Mouse (Mus musculus) stomach, postnatal 0 days (tissue): ENCODE data around the gene Chrna1. TPM values are rescaled to one million over a fixed set of nuclear protein-coding genes. Genes with fewer than 3 reads are reported as not detected.

Experiments used
- ATAC-seq: fragments of 200-750 bp; cut with Nextera tagmentation; 2 replicates; pipeline ENCODE4 v1.8.0; 2017; ENCODE audit not compliant: low FRiP score, low TSS enrichment
- DNase-seq: peaks from one replicate; pipeline ENCODE4 v3.0.0-alpha.2; 2016; ENCODE audit warnings: low spot score
- H3K27ac ChIP-seq: fragments of 300-500 bp; sonication (generic); replicated peaks from 2 replicates; pipeline ENCODE4 v1.5.1; 2014; ENCODE audit warnings: mild to moderate bottlenecking, control low read depth
- H3K27me3 ChIP-seq: fragments of 300-500 bp; sonication (generic); 2 replicates; pipeline ENCODE4 v1.6.1; 2014; ENCODE audit warnings: low read length; ENCODE audit not compliant: control insufficient read depth, insufficient read depth
- H3K36me3 ChIP-seq: fragments of 300-500 bp; sonication (generic); 2 replicates; pipeline ENCODE4 v1.6.1; 2014; ENCODE audit warnings: low read length, mixed read lengths; ENCODE audit not compliant: control insufficient read depth, insufficient read depth
- H3K4me1 ChIP-seq: fragments of 300-500 bp; sonication (generic); replicated peaks from 2 replicates; pipeline ENCODE4 v1.6.1; 2014; ENCODE audit warnings: antibody characterized with exemption; ENCODE audit not compliant: control insufficient read depth, insufficient read depth
- H3K4me2 ChIP-seq: fragments of 300-500 bp; sonication (generic); replicated peaks from 2 replicates; pipeline ENCODE4 v1.6.1; 2014; ENCODE audit warnings: low read depth, mild to moderate bottlenecking, control low read depth, moderate library complexity
- H3K4me3 ChIP-seq: fragments of 300-500 bp; sonication (generic); 2 replicates; pipeline ENCODE4 v1.5.1; 2014; ENCODE audit warnings: low read depth, low read length, control low read depth
- H3K9ac ChIP-seq: fragments of 300-500 bp; sonication (generic); 2 replicates; pipeline ENCODE4 v1.6.1; 2014; ENCODE audit warnings: mild to moderate bottlenecking, low read length, control low read depth, mixed read lengths
- H3K9me3 ChIP-seq: fragments of 300-500 bp; sonication (generic); 2 replicates; pipeline ENCODE4 v1.6.1; 2016; ENCODE audit warnings: low read length; ENCODE audit not compliant: control insufficient read depth
- CTCF ChIP-seq: IDR thresholded peaks from 2 replicates; pipeline ENCODE4 v1.5.1; 2016; ENCODE audit warnings: antibody characterized with exemption, low read depth, mild to moderate bottlenecking, moderate library complexity
- EP300 ChIP-seq: optimal IDR thresholded peaks from 2 replicates; pipeline ENCODE3; 2016; ENCODE audit warnings: antibody characterized with exemption
- WGBS: fragments of 180-500 bp; shearing (Covaris S2); extraction: QIAGEN DNeasy Blood & Tissue Kit; methylation state at CpG from one replicate; pipeline ENCODE4 v1.1.7; 2014; 5-methylcytosine and 5-hydroxymethylcytosine counted together
- polyA plus RNA-seq: library from polyadenylated mRNA; unstranded; fragments of >200 nt; fragmentation: Nextera tagmentation; extraction: Ambion mirVana; gene quantifications from 2 replicates; pipeline ENCODE4 v1.2.1, GENCODE M21; 2015

Chrna1 gene
- polyA plus RNA-seq, 1 experiment from 2014 or later: 0.59 TPM

DNA sequence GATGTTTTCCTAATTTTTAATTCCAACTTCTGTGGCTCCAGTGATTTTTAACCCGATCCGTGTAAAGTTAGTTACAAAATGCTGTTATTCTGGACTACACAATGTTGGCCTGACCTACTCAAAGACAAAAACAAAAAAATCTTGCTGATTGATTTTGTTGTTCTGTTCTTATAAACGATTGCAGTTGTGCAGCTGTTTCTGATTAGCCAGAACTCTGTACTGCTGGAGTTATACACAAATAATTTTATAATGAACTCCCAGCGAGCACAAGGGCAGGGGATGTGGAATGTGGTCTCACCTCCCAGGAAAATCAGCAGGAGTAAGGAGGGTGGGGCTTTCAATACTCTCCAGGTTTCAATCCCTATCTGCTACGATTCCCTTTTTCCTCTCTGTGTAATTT, 61.2 kb downstream of the Chrna1 start:
- Histone ChIP-seq H3K9me3 (no peaks in the 10 kb centered on the region), H3K27me3 (no peaks in the 10 kb centered on the region), H3K36me3 (no peaks in the 10 kb centered on the region), H3K4me2 (no peak overlapping the region), H3K27ac (no peak overlapping the region), H3K4me3 (no peak overlapping the region), H3K9ac (no peak overlapping the region), H3K4me1 (peaks cover 2% of the 10 kb centered on the region; the same call in 1 of the 2 replicates)
- DNase-seq: no peak
- ATAC-seq: no peak
- TF ChIP-seq EP300 (no peak), CTCF (no peak)
- 71% methylated on average over 5 of the region's 5 CpGs for WGBS

DNA sequence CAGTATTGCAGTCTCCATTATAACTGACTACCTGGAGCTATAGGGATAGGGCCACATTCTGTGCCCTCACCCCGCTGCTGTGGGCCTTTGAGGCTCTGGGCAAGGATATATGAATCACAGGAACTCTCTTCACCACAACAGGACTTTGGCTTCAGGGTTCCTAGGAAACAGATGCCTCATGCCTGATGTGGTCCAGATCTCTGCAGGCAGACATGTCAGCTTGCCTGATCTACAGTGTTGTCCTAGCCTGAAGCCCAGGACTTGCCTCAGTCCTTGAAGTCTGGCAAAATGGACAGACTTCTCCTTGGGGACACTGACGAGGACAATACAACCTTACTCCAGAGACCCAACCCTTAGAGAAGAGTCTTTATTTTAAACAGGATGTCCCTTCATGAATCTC, 61.8 kb downstream of the Chrna1 start:
- WGBS: 86% methylated on average over 2 of the region's 2 CpGs
- Histone ChIP-seq H3K36me3 (no peaks in the 10 kb centered on the region), H3K9me3 (no peaks in the 10 kb centered on the region), H3K27ac (no peak overlapping the region), H3K27me3 (no peaks in the 10 kb centered on the region), H3K4me1 (peaks cover 2% of the 10 kb centered on the region; the same call in 1 of the 2 replicates), H3K4me2 (no peak overlapping the region), H3K9ac (no peak overlapping the region), H3K4me3 (no peak overlapping the region)
- ATAC-seq (no peak), DNase-seq (no peak)
- no peak for TF ChIP-seq CTCF

DNA sequence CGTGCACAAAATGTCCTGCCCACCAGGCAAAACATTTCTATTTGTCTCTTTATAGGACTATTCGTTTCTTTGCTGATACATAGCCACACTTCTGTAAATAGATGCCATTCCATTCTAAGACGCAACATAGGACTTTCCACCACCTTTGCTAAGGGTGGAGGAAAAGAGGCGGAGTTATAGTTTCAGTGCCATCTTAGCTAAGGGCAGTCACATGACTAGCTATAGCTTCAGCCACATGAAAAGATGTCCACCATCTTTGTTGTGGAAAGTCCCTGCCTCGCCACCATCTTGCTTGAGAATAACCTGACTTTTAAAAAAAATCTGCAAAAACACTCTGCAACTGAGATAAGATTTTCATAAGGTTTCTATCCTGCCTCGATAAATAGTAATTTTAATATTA, 66.0 kb downstream of the Chrna1 start:
- no peak overlapping the region for H3K4me2 ChIP-seq
- no peak overlapping the region for H3K9ac ChIP-seq
- WGBS: 88% methylated on average over 6 of the region's 6 CpGs
- H3K9me3 ChIP-seq: no peaks in the 10 kb centered on the region
- H3K4me3 ChIP-seq: no peak overlapping the region
- H3K27ac ChIP-seq: no peak overlapping the region
- H3K4me1 ChIP-seq: no peaks in the 10 kb centered on the region
- no peaks in the 10 kb centered on the region for H3K36me3 ChIP-seq
- no peaks in the 10 kb centered on the region for H3K27me3 ChIP-seq
- TF ChIP-seq CTCF: no peak
- ATAC-seq (no peak), DNase-seq (no peak)

Other genes starting within 250 kb of the Chrna1 start
- gene Gpr155, start 193.8 kb downstream of the Chrna1 start, polyA plus RNA-seq: 11.6 and 11.8 TPM in 2 replicates
- 3.1 and 3.3 TPM in 2 replicates for gene Wipf1, start 50.6 kb downstream of the Chrna1 start, polyA plus RNA-seq
- gene Chn1, start 195.0 kb upstream of the Chrna1 start, polyA plus RNA-seq: 7.4 and 9.4 TPM in 2 replicates